Mouse (Mus musculus) embryo, embryonic 10 days (tissue): Measurements from ENCODE around the gene Clspn.
A peak's percentile ranks its signal among the peaks of the same experiment; 100 is the strongest.

Experiments
- DNase-seq: peaks from one replicate; pipeline ENCODE4 v3.0.0-alpha.2; 2015; ENCODE audit warnings: low spot score

The Clspn gene

GRCm38 (mm10) chr4:126563798-126564197, 7.1 kb downstream of the Clspn start:
- DNase-seq, result no peak

GRCm38 (mm10) chr4:126567243-126567642, 10.5 kb downstream of the Clspn start:
- no peak for DNase-seq

GRCm38 (mm10) chr4:126569783-126570182, 13.0 kb downstream of the Clspn start:
- no peak for DNase-seq

GRCm38 (mm10) chr4:126576281-126576680, 19.5 kb downstream of the Clspn start:
- no peak for DNase-seq

- DNase-seq, result no peak
These were observed 21.2 kb downstream of the Clspn start for GRCm38 (mm10) chr4:126577920-126578319.

GRCm38 (mm10) chr4:126579077-126579476, 22.3 kb downstream of the Clspn start:
- no peak for DNase-seq

GRCm38 (mm10) chr4:126585739-126586138, 29.0 kb downstream of the Clspn start:
- no peak for DNase-seq

- DNase-seq, result no peak
These were observed 35.3 kb downstream of the Clspn start for GRCm38 (mm10) chr4:126592039-126592438.

GRCm38 (mm10) chr4:126599971-126600754, 43.4 kb downstream of the Clspn start:
- DNase-seq, result peak; percentile 84

GRCm38 (mm10) chr4:126601597-126602444, 45.1 kb downstream of the Clspn start:
- DNase-seq, result peak; percentile 87

- DNase-seq, result no peak
These were observed 45.7 kb downstream of the Clspn start for GRCm38 (mm10) chr4:126602445-126602762.

- no peak for DNase-seq
These were observed 47.4 kb downstream of the Clspn start for GRCm38 (mm10) chr4:126604141-126604540.

- no peak for DNase-seq
These were observed 49.0 kb downstream of the Clspn start for GRCm38 (mm10) chr4:126605751-126606150.

GRCm38 (mm10) chr4:126609606-126610181, 53.0 kb downstream of the Clspn start, which contains the start of gene 5730409E04Rik:
Gene 5730409E04Rik, plus strand, starts transcription at chr4:126609818.
- peak; percentile 67 for DNase-seq

- no peak for DNase-seq
These were observed 55.3 kb downstream of the Clspn start for GRCm38 (mm10) chr4:126611991-126612390.

- DNase-seq, result no peak
These were observed 59.6 kb downstream of the Clspn start for GRCm38 (mm10) chr4:126616312-126616711.

- DNase-seq, result peak; percentile 75
These were observed 63.1 kb downstream of the Clspn start for GRCm38 (mm10) chr4:126619691-126620330.

GRCm38 (mm10) chr4:126620349-126620874, 63.7 kb downstream of the Clspn start:
- peak; percentile 24 for DNase-seq

GRCm38 (mm10) chr4:126627021-126627681, 70.4 kb downstream of the Clspn start:
- DNase-seq, result peak; percentile 65

- DNase-seq, result no peak
These were observed 75.2 kb downstream of the Clspn start for GRCm38 (mm10) chr4:126631922-126632321.

- DNase-seq, result no peak
These were observed 75.9 kb downstream of the Clspn start for GRCm38 (mm10) chr4:126632668-126633067.
